ENCODE assay signal across 11 mouse cellular contexts in genomic region chr17:71674886-71675285, GRCm38 (mm10). TPM values are rescaled to one million over a fixed set of nuclear protein-coding genes. Genes with fewer than 3 reads are reported as not detected.
DNase-seq lines count a peak whose midpoint lies in the region; ATAC-seq and TF ChIP-seq lines count a peak whose summit lies in the region.
"Had no signal": no experiment of that assay in that cellular context is flagged by ENCODE, and none has a peak within 500 bp of the region (broad histone marks: within the 10 kb centered on the region; RNA-seq: fewer than 3 reads in every experiment).

No protein-coding gene starts in this region.

- H3K36me3 ChIP-seq in forebrain, postnatal 0 days (ENCODE audit: insufficient read depth): no peaks in the 10 kb centered on the region
- no peaks in the 10 kb centered on the region for H3K36me3 ChIP-seq in forebrain, embryonic 11.5 days (ENCODE audit: control insufficient read depth, insufficient read depth, low read length)
- H3K36me3 ChIP-seq in kidney, adult 2 months (ENCODE audit: control insufficient read depth, insufficient read depth, low read length): no peaks in the 10 kb centered on the region
- H3K36me3 ChIP-seq in kidney, embryonic 15.5 days: no peaks in the 10 kb centered on the region

- ATAC-seq in forebrain, postnatal 0 days: no peak
- ATAC-seq in forebrain, embryonic 11.5 days (replicated peaks; ENCODE audit: low FRiP score): no peak
- no peak for ATAC-seq in kidney, embryonic 15.5 days (replicated peaks; ENCODE audit: low FRiP score)
- ATAC-seq: Patski had no signal

- 0 out of 2 replicates have a peak overlapping the region, but pooled peaks have one; percentile 10 for H3K4me2 ChIP-seq in forebrain, postnatal 0 days (ENCODE audit: low read depth)
- no peak overlapping the region for H3K4me2 ChIP-seq in forebrain, embryonic 11.5 days (ENCODE audit: low read depth, low read length, severe bottlenecking)
- H3K4me2 ChIP-seq in kidney, embryonic 15.5 days: no peak overlapping the region

- 62% methylated on average over 18 of the region's 18 CpGs for WGBS in forebrain, postnatal 0 days
- 95% methylated on average over 18 of the region's 18 CpGs for WGBS in forebrain, embryonic 11.5 days
- 70% methylated on average over 18 of the region's 18 CpGs for WGBS in kidney, adult 2 months
- 65% methylated on average over 18 of the region's 18 CpGs for WGBS in kidney, embryonic 15.5 days

- H3K4me1 ChIP-seq in forebrain, postnatal 0 days (ENCODE audit: insufficient read depth): no peaks in the 10 kb centered on the region
- H3K4me1 ChIP-seq in forebrain, embryonic 11.5 days (replicated peaks; ENCODE audit: control insufficient read depth, insufficient read depth, low read length): no peaks in the 10 kb centered on the region; the same call in 1 of the 2 replicates
- H3K4me1 ChIP-seq in kidney, adult 2 months (ENCODE audit: control insufficient read depth, insufficient read depth, low read length): no peaks in the 10 kb centered on the region
- peaks cover 29% of the 10 kb centered on the region for H3K4me1 ChIP-seq in kidney, embryonic 15.5 days

- no peaks in the 10 kb centered on the region for H3K27me3 ChIP-seq in forebrain, postnatal 0 days (ENCODE audit: insufficient read depth, low read length)
- no peaks in the 10 kb centered on the region for H3K27me3 ChIP-seq in forebrain, embryonic 11.5 days (ENCODE audit: control insufficient read depth, insufficient read depth, low read length)
- H3K27me3 ChIP-seq in kidney, adult 2 months (replicated peaks; ENCODE audit: control insufficient read depth, insufficient read depth, low read length): no peaks in the 10 kb centered on the region
- H3K27me3 ChIP-seq in kidney, embryonic 15.5 days: no peaks in the 10 kb centered on the region
- H3K27me3 ChIP-seq: Patski had no signal

- no peaks in the 10 kb centered on the region for H3K9me3 ChIP-seq in forebrain, postnatal 0 days (ENCODE audit: low read length)
- no peaks in the 10 kb centered on the region for H3K9me3 ChIP-seq in forebrain, embryonic 11.5 days (ENCODE audit: control insufficient read depth, low read length)
- H3K9me3 ChIP-seq in kidney, embryonic 15.5 days (replicated peaks): no peaks in the 10 kb centered on the region

- H3K4me3 ChIP-seq in forebrain, postnatal 0 days (ENCODE audit: low read depth, low read length): no peak overlapping the region
- H3K4me3 ChIP-seq in forebrain, embryonic 11.5 days (ENCODE audit: low read depth, low read length): no peak overlapping the region
- H3K4me3 ChIP-seq in kidney, adult 2 months (ENCODE audit: insufficient read depth, low read depth, low read length): no peak overlapping the region
- H3K4me3 ChIP-seq in kidney, embryonic 15.5 days (replicated peaks): no peak overlapping the region
- H3K4me3 ChIP-seq: erythroblast, embryonic 14.5 days had no signal

- TF ChIP-seq POLR2A in kidney, adult 2 months (IDR thresholded peaks at IDR 0.05; ENCODE audit: low read depth, low read length): no peak

- TF ChIP-seq CTCF in forebrain, postnatal 0 days (IDR thresholded peaks at IDR 0.05; ENCODE audit: low read depth): no peak
- no peak for TF ChIP-seq CTCF in kidney, adult 2 months (conservative IDR thresholded peaks at IDR 0.05; ENCODE audit: insufficient read depth, insufficient read length, low read depth, low read length)

- no peak overlapping the region for H3K9ac ChIP-seq in forebrain, postnatal 0 days
- H3K9ac ChIP-seq in forebrain, embryonic 11.5 days (ENCODE audit: low read length): no peak overlapping the region
- H3K9ac ChIP-seq in kidney, embryonic 15.5 days: no peak overlapping the region

- DNase-seq in forebrain, postnatal 0 days: peak; percentile 38
- DNase-seq in forebrain, embryonic 11.5 days (ENCODE audit: low spot score): no peak
- peak; percentile 13 for DNase-seq in kidney, adult 2 months
- peak; percentile 71 for DNase-seq in testis, postnatal 10 days (ENCODE audit: low spot score)
- no peak for DNase-seq in testis, postnatal 14 days (ENCODE audit: low spot score)
- DNase-seq in ovary, postnatal 14 days (ENCODE audit: low spot score): peak; percentile 54
- no peak for DNase-seq in embryo, embryonic 10.5 days (ENCODE audit: low spot score)

- no peak overlapping the region for H3K27ac ChIP-seq in forebrain, postnatal 0 days (ENCODE audit: low read depth, low read length)
- no peak overlapping the region for H3K27ac ChIP-seq in forebrain, embryonic 11.5 days (ENCODE audit: low read depth, low read length)
- no peak overlapping the region for H3K27ac ChIP-seq in kidney, adult 2 months (ENCODE audit: insufficient read depth, low read depth, low read length)
- no peak overlapping the region for H3K27ac ChIP-seq in kidney, embryonic 15.5 days

RNA-seq across cellular contexts. Expression of gene Togaram2, which starts 1.8 kb away (rescaled TPM):
- 1.6 and 4.0 TPM in 2 replicates for total RNA-seq in forebrain, postnatal 0 days (2014; rRNA removed)
- 0.96 and 1.3 TPM in 2 replicates for polyA plus RNA-seq in forebrain, postnatal 0 days (2015; fragmentation: Nextera tagmentation; extraction: Ambion mirVana)
- polyA plus RNA-seq in forebrain, embryonic 11.5 days (2014; fragmentation: Nextera tagmentation; extraction: Ambion mirVana): 0.05 and 0.13 TPM in 2 replicates
- 0.04 and 0.06 TPM in 2 replicates for polyA plus RNA-seq in kidney, adult 2 months (2012; rRNA removed)
- 0.18 and 0.32 TPM in 2 replicates for polyA plus RNA-seq in kidney, embryonic 15.5 days (2015; fragmentation: Nextera tagmentation; extraction: Ambion mirVana)
- total RNA-seq: liver, adult 2 months had no signal
- polyA plus RNA-seq: erythroblast, embryonic 14.5 days; liver, adult 2 months had no signal

RNA-seq across cellular contexts. Expression of gene Wdr43, which starts 59.2 kb away (rescaled TPM):
- 48.8 and 50.1 TPM in 2 replicates for total RNA-seq in forebrain, postnatal 0 days (2014; rRNA removed)
- 32.3 and 39.6 TPM in 2 replicates for polyA plus RNA-seq in forebrain, postnatal 0 days (2015; fragmentation: Nextera tagmentation; extraction: Ambion mirVana)
- 96.1 and 98.1 TPM in 2 replicates for polyA plus RNA-seq in forebrain, embryonic 11.5 days (2014; fragmentation: Nextera tagmentation; extraction: Ambion mirVana)
- polyA plus RNA-seq in kidney, adult 2 months (2012; rRNA removed): 5.0 and 6.5 TPM in 2 replicates
- polyA plus RNA-seq in kidney, embryonic 15.5 days (2015; fragmentation: Nextera tagmentation; extraction: Ambion mirVana): 83.3 and 84.2 TPM in 2 replicates

Comparison
In these comparisons a context has a peak if more than half of its experiments do, and no peak if none do; other contexts are left out.
1. DNase-seq: peak in forebrain, postnatal 0 days (single experiment), kidney, adult 2 months (single experiment), testis, postnatal 10 days (single experiment) and ovary, postnatal 14 days (single experiment); none in forebrain, embryonic 11.5 days (single experiment), testis, postnatal 14 days (single experiment) and embryo, embryonic 10.5 days (single experiment).